Mouse (Mus musculus): ENCODE measurements at regions not wholly inside any gene's neighbourhood (a gene's known extent, or its start where the extent isn't known, plus 50 kb on each side); places are given as distances from the start of the nearest gene placed in this dataset.

DNA sequence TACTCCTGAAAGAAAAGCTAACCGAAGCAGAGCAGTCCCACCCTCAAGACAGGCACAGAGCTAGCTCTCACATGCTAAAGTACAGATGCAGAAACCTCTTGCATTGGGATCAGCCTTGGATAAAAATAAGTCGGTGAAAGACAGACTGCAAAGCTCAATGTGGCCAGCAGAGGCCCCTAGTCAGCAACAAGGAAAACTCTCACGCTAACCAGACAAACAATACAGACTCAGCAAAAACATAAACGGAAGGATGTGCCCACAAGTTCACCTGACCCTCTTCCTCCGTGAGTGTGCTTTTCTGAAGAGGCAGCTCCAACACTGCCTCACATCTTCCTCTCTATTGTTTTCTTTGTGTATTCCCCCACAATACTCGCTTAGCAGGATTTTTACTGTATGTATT lies 77.8 kb downstream of the Rpia start:
- DNase-seq: peak; percentile 56

DNA sequence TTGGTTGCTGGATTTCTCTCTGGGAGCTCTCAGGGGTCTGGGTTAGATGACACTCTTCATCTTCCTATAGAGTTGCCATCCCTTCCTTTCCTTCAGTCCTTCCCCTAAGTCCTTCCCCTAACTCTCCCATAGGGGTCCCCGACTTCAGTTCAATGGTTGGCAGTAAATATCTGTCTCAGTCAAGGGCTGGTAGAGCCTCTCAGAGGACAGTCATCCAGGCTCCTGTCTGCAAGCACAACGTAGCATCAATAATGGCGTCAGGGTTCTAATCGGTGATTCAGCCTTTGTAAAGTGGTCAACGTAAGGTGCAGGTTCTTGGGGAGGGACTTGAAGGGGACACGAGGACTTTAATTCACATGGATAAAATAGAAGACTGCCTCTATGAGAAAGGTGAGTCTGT lies 78.4 kb downstream of the Rpia start:
- DNase-seq: no peak

DNA sequence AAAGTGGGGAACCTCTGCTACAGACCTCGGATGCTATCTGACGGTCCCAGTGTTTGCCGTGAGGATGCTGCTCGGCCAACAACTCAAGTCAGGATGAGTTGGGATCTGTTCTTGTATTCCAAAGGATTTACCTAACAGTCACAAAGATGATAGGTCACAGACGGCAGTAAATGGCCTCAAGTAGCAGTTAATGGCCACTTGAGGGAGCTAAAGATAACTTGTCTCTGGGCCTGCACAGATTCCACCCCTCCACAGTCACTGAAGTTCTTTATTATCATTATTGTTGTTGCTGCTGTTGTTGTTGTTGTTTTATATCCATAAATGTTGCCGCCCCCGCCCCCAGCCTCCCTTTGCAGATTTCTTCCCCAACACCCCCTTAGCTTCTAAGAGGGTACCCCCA lies 78.9 kb downstream of the Rpia start:
- DNase-seq: no peak

DNA sequence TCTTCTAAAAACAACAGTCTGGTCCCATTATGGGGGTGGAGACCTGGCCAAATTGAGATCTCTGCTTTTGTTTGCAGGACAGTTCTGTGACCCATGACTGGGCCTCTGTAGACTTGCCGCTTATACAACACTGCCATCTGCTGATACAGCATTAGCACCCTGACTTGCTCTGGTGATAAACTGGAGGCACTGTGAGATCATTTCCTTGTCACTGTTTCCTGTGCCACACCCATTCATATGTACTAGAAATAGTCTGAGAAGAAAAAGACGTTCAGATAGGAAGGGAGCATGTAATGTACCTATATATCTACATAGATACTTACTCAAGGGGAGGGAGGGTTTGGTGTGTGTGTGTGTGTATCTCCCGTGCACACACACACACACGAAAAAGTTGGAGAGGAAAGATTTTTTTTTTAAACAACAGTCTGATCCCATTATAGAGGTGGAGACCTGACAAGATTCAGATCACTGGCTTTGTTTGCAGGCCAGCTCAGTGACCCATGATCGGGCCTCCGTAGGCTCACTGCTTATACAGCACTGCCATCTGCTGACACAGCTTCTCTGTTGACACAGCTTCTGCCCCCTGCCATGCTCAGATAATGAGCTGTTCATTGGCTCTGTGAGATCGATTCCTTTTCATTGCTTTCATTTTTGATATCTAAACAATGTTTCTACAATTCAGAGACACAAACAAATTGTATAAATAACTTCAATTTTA lies 82.5 kb downstream of the Rpia start:
- peak; percentile 22 for DNase-seq

DNA sequence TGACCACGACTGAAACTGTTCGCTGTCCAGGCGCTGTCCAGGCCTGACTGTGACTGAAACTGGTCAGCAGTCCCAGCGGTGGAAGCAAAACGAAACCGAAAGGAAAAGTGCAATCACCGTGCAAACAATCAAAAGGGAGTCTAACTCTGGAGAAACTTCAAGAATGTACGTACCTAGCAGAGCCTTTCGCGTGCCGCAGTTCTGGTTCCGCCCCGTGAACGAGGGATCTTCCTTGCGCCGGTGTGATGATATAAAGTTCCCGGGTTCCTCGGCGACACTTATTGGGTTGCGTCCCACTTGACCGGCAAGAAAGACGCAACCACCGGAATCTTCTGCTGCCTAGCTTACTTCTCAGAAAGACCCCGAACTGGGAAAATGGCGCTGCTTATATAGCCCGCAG lies 96.4 kb downstream of the Rpia start:
- DNase-seq: no peak

Measured in adrenal gland, adult 2 months (tissue).